Mouse (Mus musculus): ENCODE results near the gene Dst.

Dst gene

GRCm38 (mm10) chr1:34174517-34174916, 266.5 kb downstream of the Dst start:
- DNase-seq (ENCODE audit: low spot score in 2 of 2) = no peak

- DNase-seq (ENCODE audit: low spot score in 2 of 2) = no peak
These were observed 266.9 kb downstream of the Dst start for GRCm38 (mm10) chr1:34174961-34175360.

- no peak for DNase-seq (ENCODE audit: low spot score in 2 of 2)
These were observed 270.1 kb downstream of the Dst start for GRCm38 (mm10) chr1:34178022-34178727.

- no peak for DNase-seq (ENCODE audit: low spot score in 2 of 2)
These were observed 271.7 kb downstream of the Dst start for GRCm38 (mm10) chr1:34179756-34180155.

GRCm38 (mm10) chr1:34182406-34183249, 274.6 kb downstream of the Dst start:
- peak in 1 of 2 experiments; percentile 63 for DNase-seq (ENCODE audit: low spot score in 2 of 2)

- DNase-seq (ENCODE audit: low spot score in 2 of 2) = no peak
These were observed 275.4 kb downstream of the Dst start for GRCm38 (mm10) chr1:34183250-34183926.

- no peak for DNase-seq (ENCODE audit: low spot score in 2 of 2)
These were observed 276.2 kb downstream of the Dst start for GRCm38 (mm10) chr1:34184266-34184665.

- no peak for DNase-seq (ENCODE audit: low spot score in 2 of 2)
These were observed 278.0 kb downstream of the Dst start for GRCm38 (mm10) chr1:34186033-34186432.

GRCm38 (mm10) chr1:34187501-34187900, 279.5 kb downstream of the Dst start:
- DNase-seq (ENCODE audit: low spot score in 2 of 2) = no peak

- DNase-seq (ENCODE audit: low spot score in 2 of 2) = no peak
These were observed 280.8 kb downstream of the Dst start for GRCm38 (mm10) chr1:34188721-34189236.

- peak; percentile 29 to 38 for DNase-seq (ENCODE audit: low spot score in 2 of 2)
These were observed 281.3 kb downstream of the Dst start for GRCm38 (mm10) chr1:34189318-34189717.

GRCm38 (mm10) chr1:34189970-34190369, 281.9 kb downstream of the Dst start:
- DNase-seq (ENCODE audit: low spot score in 2 of 2) = peak in 1 of 2 experiments; percentile 40

- DNase-seq (ENCODE audit: low spot score in 2 of 2) = peak in 1 of 2 experiments; percentile 59
These were observed 284.1 kb downstream of the Dst start for GRCm38 (mm10) chr1:34192174-34192573.

GRCm38 (mm10) chr1:34200791-34201190, 292.8 kb downstream of the Dst start:
- no peak for DNase-seq (ENCODE audit: low spot score in 2 of 2)

- DNase-seq (ENCODE audit: low spot score in 2 of 2) = no peak
These were observed 293.5 kb downstream of the Dst start for GRCm38 (mm10) chr1:34201483-34201882.

- no peak for DNase-seq (ENCODE audit: low spot score in 2 of 2)
These were observed 303.7 kb downstream of the Dst start for GRCm38 (mm10) chr1:34211704-34212103.

- no peak for DNase-seq (ENCODE audit: low spot score in 2 of 2)
These were observed 308.4 kb downstream of the Dst start for GRCm38 (mm10) chr1:34216456-34216855.

GRCm38 (mm10) chr1:34218323-34218722, 310.3 kb downstream of the Dst start:
- peak; percentile 50 to 51 for DNase-seq (ENCODE audit: low spot score in 2 of 2)

- DNase-seq (ENCODE audit: low spot score in 2 of 2) = no peak
These were observed 310.8 kb downstream of the Dst start for GRCm38 (mm10) chr1:34218801-34219200.

- no peak for DNase-seq (ENCODE audit: low spot score in 2 of 2)
These were observed 312.1 kb downstream of the Dst start for GRCm38 (mm10) chr1:34220094-34220601.

GRCm38 (mm10) chr1:34223866-34224265, 315.8 kb downstream of the Dst start:
- DNase-seq (ENCODE audit: low spot score in 2 of 2) = no peak

GRCm38 (mm10) chr1:34227676-34228075, 319.7 kb downstream of the Dst start:
- DNase-seq (ENCODE audit: low spot score in 2 of 2) = no peak

Data from right cerebral cortex, postnatal 36 days (tissue).